Mouse (Mus musculus) monocyte, adult 2 months (primary cell): ENCODE data around the gene Rpl36a.

ENCODE experiments used
- DNase-seq, 2 experiments: peaks; one replicate each; pipeline ENCODE4 v3.0.0; 2022; ENCODE audit warnings: low spot score in 2 of 2, low read depth in 1 of 2

The Rpl36a gene

GRCm38 (mm10) chrX:134599922-134600565 is 14.6 kb downstream of the Rpl36a start:
- peak in 1 of 2 experiments; percentile 8 for DNase-seq

DNA sequence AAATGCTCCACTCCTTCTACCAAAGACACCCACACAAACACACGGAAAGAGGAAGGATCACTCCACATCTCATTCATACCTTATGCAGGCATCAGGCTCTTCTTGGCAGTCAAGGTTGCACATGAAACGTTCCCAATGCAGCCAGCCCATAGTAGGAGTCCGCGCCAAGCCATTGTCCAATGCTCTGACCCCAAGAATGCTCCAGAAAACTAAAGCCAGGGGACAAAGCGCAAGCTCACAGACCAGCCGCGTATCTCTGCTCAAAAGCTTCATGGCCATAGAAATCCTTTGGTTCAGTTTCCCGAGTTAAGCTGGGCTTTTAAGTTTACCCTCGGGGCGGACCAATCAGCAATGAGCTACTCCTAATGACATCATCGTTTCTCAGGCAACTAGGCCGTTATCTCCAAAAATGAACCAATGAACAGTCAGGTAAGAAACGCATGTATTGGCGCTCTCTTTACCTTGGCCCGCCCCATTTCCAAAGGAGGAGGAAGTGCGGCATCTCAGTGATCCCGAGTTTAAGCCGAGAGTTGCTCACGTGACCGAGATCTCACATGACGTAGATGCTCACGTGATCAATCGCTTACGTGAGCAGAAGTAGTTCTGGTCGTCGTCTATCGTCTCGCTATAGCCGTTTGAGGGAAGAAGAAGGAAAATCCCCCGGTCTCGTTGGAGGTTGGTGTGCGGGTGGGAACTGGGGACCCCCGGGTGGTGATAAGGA is 15.4 kb downstream of the Rpl36a start, which contains the start of the genes Gla and Hnrnph2:
Gene Gla (minus strand): TSS at position 467 of the 721 bp plus-strand sequence.
Gene Hnrnph2 (plus strand): TSS at position 521 of the 721 bp plus-strand sequence.
- DNase-seq: peak; percentile 77 to 80

DNA sequence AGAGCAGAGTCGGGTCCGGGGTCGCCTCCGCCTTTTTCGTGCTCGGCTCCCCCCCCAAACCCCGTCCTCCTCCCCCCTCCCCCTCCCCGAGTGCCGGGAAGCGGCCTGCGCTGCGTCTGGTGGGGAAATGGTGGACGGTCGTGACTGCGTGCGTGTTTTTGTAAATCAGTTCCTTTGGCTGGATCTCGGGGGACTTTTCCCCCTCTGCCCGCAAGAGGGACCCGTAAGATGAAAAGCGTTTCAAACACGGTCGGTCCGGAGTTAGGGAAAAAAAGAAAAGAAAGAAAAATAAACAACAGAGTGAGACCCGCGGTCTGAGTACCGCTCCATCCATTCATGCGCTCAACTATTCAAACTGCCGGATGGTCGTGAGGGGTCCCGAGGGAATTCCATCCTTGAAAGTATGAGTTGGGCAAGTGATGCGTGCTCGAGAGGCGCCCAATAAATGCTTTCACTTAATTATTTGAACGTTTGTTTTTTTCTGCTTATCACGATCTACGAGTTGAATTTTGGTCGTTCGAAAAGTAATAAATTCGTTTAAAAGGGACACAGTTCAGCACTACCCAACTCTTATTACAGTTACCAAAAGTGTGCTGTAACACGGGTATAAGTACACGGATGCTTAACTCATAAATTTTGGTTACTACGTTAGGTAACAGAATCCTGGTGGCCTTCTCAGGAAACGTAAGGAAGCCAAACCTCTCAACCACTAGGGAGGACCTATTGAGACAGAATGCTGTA is 16.1 kb downstream of the Rpl36a start:
- DNase-seq: no peak

GRCm38 (mm10) chrX:134609472-134609871 is 24.0 kb downstream of the Rpl36a start:
- no peak for DNase-seq

DNA sequence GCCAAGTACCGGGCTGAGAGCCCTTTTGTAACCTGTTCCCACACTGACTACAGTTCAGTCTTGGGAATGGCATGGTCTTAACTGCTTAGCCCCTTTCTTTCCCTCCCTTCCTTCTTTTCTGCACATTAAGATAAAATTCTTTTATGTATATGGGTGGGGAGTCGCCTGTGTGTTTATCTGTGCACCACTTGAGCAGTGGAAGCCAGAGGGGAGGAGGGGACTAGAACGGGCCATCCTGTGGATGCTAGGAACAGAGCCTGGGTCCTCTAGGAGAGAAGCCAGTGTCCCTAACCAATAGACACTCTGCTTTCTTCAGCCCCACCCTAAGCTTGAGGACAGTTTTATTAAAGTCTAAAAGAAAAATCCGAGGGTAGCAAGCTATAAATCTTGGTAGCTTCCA is 25.5 kb downstream of the Rpl36a start:
- no peak for DNase-seq

DNA sequence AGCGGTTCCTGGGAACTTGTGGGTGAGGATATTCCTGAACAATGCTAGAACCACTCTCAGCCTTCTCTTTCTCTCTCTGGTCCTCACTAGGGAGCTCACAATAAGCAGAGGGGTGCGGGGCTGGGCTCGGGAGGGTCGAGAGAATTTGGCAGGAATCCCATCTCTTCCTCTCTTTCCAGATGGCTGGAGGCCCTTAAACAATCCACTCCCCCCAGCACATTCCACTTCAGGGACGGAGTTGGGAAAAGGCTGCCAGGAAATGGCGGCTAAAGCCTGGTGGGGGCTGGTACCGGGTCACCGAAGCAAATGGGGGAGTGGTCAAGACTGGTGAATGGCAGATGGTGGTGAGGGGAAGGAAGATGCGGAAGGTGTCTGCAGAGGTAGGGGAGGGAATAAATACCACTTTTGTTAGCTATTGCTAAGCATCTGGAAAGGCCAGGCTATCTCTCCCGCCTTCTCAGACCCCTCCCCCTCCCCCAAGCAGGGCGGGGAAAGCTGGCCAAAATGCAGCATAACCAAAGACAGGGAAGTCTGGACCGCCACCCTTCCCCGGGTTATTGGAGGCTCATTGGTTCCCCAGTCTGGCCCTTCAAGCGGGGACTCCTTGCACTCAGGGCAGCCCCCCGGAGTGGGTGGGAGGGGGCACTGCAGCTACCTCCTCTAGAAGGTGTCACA is 27.0 kb downstream of the Rpl36a start:
- DNase-seq: no peak

DNA sequence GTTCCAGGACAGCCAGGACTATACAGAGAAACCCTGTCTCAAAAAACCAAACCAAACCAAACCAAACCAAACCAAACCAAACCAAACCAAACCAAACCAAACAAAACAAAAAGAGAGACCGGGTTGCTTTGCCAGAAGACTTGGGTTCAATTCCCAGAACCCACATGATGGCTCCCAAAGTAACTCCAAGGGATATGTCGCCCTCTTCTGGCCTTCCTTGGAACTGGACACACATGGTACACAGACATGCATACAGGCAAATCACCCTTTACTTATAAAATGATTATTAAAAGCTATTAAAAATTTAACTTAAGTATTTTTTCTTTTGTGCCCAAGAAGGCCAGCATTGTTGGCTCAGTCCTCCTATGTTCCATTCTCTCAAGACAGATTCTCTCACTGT is 28.9 kb downstream of the Rpl36a start:
- no peak for DNase-seq

GRCm38 (mm10) chrX:134619695-134620094 is 34.2 kb downstream of the Rpl36a start:
- DNase-seq: no peak

DNA sequence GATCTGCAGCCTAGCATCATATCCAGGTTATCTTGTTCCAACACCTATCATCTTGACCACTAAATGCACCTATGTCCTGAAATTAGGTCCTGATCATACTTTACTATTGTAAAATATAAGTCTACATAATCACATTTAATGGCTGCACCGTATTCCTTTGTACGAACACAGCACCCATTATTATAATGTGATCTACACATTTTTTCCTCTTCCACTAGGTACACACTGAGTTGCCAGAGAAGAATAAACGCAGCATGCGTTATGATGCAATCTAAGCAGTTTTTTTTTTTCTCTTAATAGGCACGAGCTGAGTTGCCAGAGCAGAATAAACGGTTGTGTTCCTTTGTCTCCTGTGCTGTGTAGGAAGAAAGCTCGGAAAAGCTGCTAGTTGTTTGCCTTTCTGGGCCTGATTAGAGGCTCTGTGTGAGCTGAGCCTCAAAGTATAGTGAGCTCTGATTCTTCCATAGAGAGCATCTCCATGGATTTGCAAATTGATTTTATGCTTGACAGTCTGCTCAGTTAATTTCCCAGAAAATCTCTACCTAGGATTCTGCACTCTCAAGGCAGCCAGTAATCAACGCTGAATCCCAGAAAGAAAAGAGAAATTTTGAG is 34.9 kb downstream of the Rpl36a start:
- DNase-seq: no peak

DNA sequence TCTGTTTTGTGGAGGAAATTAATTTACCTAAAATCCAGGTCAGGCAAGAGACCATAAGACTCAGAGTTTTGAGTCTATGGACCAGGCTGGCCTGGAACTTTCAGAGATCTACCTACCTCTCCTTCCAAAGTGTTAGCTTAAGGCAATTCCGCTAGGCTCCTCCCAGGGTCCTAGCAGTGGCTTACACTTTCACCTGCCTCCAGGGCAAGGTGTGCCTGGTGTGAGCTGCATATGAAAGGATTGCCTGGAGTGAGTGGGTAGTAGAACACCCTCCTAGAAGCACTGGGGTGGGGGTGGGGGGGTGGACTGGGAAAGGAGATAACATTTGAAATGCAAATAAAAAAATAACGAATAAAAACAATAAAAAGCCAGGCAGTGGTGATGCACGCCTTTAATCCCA is 36.2 kb downstream of the Rpl36a start:
- no peak for DNase-seq

DNA sequence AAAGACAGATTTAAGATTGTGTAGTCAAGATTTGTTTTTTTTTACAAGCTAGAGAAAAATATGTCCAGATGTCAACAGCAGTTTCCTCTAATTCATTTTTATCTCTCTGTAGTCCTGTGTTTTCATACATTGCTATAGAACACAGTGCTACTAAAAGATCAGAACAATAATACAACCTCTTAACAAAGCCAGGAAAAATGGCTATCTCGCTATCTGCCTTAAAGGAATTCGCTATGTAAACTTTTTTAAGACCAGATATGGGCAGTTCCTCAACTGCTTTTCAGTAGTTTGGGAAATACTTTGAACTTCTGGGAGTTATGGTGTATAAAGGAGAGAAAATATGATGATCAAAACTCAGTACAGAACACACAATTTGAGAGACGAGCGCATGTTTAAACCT is 37.9 kb downstream of the Rpl36a start:
- DNase-seq: no peak

DNA sequence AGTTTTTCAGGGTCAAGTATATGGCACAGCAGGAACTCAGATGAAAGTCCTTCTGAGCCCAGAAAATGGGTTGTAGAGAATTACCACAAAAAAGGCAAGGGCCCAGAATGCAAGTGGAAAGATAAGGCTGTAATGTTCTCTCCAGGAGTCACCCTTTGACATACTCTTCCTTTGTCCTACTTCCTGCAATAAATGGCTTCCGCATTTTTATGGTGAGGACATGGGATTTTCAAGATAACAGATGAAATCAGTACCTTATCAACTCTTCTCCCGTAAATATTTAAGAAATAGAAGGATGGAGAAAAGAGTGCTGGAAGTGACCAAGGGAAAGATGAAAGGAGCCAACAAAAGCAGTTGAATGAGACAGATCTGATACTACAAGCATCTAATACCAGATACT is 42.7 kb downstream of the Rpl36a start:
- no peak for DNase-seq

DNA sequence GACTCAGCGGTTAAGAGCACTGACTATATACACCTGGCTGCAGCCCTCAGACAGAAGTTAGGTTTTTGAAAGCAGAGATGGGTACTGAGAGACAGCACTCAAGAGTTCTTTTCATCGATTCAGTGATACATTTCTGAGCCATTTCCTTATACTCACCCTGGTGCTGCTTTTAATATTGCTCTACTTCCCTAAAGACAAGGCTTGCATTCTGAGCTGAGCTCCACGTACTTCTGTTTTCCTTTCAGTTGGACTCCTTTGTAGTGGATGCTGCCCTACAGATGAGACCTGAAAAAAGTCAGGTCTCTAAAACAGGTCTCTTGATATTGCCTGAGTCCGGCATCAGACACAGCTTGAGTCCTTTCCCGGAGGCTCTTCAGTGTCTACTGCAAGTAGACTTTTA is 47.3 kb downstream of the Rpl36a start:
- no peak for DNase-seq

- no peak for DNase-seq
These were observed 49.7 kb downstream of the Rpl36a start for GRCm38 (mm10) chrX:134635111-134635510.

DNA sequence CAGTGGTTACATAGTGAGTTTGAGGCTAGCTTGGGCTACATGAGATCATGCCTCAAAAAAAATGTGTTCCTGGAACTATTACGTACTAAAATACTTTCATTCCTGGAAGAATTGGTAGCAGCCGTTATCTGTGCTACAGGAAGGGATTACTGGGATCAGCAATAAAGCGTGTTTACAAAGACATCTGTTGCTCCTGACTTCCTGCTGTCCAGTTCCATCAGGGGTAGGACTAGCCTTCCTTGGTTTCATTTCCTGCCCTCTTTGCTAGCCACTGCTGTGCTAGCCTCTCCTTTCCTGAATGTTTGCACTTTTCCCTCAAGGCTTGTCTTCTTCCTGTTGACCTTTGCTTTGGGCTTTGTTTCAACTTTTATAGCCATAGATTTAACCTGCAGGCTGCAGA is 50.4 kb downstream of the Rpl36a start:
- no peak for DNase-seq
